Mouse (Mus musculus): ENCODE measurements around the gene Zfp872.

DNA sequence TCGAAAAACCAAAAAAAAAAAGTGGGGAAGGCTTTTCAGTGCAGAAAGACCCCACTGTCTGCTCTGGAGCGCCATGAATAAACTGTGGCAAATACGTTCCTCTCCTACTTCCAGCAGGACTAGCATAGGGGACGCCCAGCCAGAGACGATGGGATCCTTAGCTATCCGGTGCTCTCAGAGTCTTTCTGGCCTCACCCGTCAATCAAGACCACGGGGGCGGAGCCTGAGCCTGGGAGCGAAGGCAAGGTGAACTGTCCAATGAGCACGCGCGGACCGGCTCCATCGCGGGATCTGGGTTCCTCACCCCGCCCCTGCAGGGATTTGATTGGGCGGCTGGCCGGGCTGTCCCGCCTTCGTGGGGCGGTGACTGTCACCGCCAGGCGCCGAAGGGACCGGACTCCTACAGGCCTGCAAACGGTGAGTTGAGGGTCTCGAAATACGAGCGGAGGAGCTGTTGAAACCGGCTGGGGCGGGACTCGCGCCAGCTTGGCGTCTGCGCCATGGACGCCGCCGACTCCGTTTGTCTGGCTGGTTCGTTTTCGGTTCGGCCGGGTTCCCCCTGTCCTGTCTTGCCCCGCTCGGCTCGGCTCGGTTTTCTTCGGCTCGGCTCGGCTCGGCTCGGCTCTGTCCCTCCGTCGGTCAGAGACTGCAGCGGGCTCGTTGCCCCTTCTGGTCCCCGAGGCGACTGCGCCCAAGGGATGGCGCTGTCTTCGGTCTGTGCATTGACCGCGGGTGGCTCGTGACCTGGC lies 31.2 kb upstream of the Zfp872 start, which contains the start of gene Pigyl:
- TF ChIP-seq GATA1 (IDR thresholded peaks at IDR 0.05; ENCODE audit: borderline replicate concordance, low read length) = no peak
- no peak for TF ChIP-seq FLI1 (IDR thresholded peaks at IDR 0.05; ENCODE audit: low read length)

Measured in megakaryocyte, embryonic 14.5 days (primary cell).